Comparison of ENCODE assay signal across 9 mouse cellular contexts in the genomic region with DNA sequence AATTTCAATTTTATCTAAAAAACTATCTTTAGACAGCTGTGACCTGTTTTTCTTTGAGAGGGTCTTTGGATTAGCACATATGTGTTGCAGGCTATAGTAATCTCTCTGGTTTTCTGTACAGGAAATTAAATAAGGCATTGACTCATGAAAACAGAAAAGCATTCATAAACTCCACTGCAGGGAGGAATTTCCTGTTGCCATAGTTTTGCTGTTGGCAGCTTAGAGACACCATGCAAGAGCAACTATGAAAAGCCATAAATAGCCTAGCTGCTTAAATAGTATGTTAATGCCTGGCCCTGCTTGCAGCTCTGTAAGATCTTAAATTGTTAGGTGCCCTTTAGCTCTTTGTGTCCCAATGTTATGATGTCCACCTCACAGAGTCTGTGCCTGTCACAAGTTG.
DNase-seq lines count a peak whose midpoint lies in the region; ATAC-seq and TF ChIP-seq lines count a peak whose summit lies in the region.
"Had no signal": no experiment of that assay in that cellular context is flagged by ENCODE, and none has a peak within 500 bp of the region (broad histone marks: within the 10 kb centered on the region; RNA-seq: fewer than 3 reads in every experiment).

No protein-coding gene starts in this region.

- no peak for TF ChIP-seq CTCF in heart, postnatal 0 days (IDR thresholded peaks at IDR 0.05; ENCODE audit: low read depth)

- H3K9ac ChIP-seq in forebrain, embryonic 11.5 days (ENCODE audit: low read length): no peak overlapping the region
- H3K9ac ChIP-seq in kidney, embryonic 14.5 days (ENCODE audit: low read depth, low read length): no peak overlapping the region
- H3K9ac ChIP-seq in heart, postnatal 0 days (replicated peaks; ENCODE audit: low read depth, low read length): no peak overlapping the region
- H3K9ac ChIP-seq: liver, embryonic 15.5 days had no signal

- H3K27me3 ChIP-seq in forebrain, embryonic 11.5 days (ENCODE audit: control insufficient read depth, insufficient read depth, low read length): no peaks in the 10 kb centered on the region
- H3K27me3 ChIP-seq in forebrain, embryonic 10.5 days (ENCODE audit: poor library complexity, severe bottlenecking): no peaks in the 10 kb centered on the region
- no peaks in the 10 kb centered on the region for H3K27me3 ChIP-seq in kidney, embryonic 14.5 days (ENCODE audit: control insufficient read depth, insufficient read depth, low read length)
- no peaks in the 10 kb centered on the region for H3K27me3 ChIP-seq in heart, postnatal 0 days (ENCODE audit: control insufficient read depth, insufficient read depth, low read length)
- H3K27me3 ChIP-seq: liver, embryonic 15.5 days had no signal

- no peak for TF ChIP-seq EP300 in heart, postnatal 0 days (IDR thresholded peaks at IDR 0.05; ENCODE audit: low read depth)

- ATAC-seq in forebrain, embryonic 11.5 days (replicated peaks; ENCODE audit: low FRiP score): no peak
- ATAC-seq in kidney, embryonic 14.5 days (ENCODE audit: low FRiP score, low TSS enrichment): no peak
- no peak; the same call in 1 of the 2 replicates for ATAC-seq in heart, postnatal 0 days (ENCODE audit: insufficient read depth, low read depth)

- no peaks in the 10 kb centered on the region for H3K9me3 ChIP-seq in forebrain, embryonic 11.5 days (ENCODE audit: control insufficient read depth, low read length)
- no peaks in the 10 kb centered on the region for H3K9me3 ChIP-seq in forebrain, embryonic 10.5 days
- no peaks in the 10 kb centered on the region for H3K9me3 ChIP-seq in kidney, embryonic 14.5 days (ENCODE audit: control insufficient read depth, low read length)
- no peaks in the 10 kb centered on the region for H3K9me3 ChIP-seq in heart, postnatal 0 days (replicated peaks; ENCODE audit: control insufficient read depth, low read length)
- H3K9me3 ChIP-seq: liver, embryonic 15.5 days had no signal

- no peak overlapping the region for H3K4me2 ChIP-seq in forebrain, embryonic 11.5 days (ENCODE audit: low read depth, low read length, severe bottlenecking)
- no peak overlapping the region for H3K4me2 ChIP-seq in kidney, embryonic 14.5 days (replicated peaks; ENCODE audit: low read depth, low read length)
- H3K4me2 ChIP-seq in heart, postnatal 0 days (ENCODE audit: low read depth, low read length): no peak overlapping the region
- H3K4me2 ChIP-seq: liver, embryonic 15.5 days had no signal

- H3K36me3 ChIP-seq in forebrain, embryonic 11.5 days (ENCODE audit: control insufficient read depth, insufficient read depth, low read length): no peaks in the 10 kb centered on the region
- peaks cover 37% of the 10 kb centered on the region for H3K36me3 ChIP-seq in forebrain, embryonic 10.5 days (replicated peaks)
- 0 out of 2 replicates have a peak, but pooled peaks cover 4% of the 10 kb centered on the region for H3K36me3 ChIP-seq in kidney, embryonic 14.5 days (ENCODE audit: control insufficient read depth, insufficient read depth, low read length)
- H3K36me3 ChIP-seq in heart, postnatal 0 days (replicated peaks; ENCODE audit: control insufficient read depth, insufficient read depth, low read length): no peaks in the 10 kb centered on the region; the same call in 1 of the 2 replicates
- H3K36me3 ChIP-seq: liver, embryonic 15.5 days had no signal

- peak overlapping the region; percentile 31; the same call in 1 of the 2 replicates for H3K27ac ChIP-seq in forebrain, embryonic 11.5 days (ENCODE audit: low read depth, low read length)
- no peak overlapping the region for H3K27ac ChIP-seq in forebrain, embryonic 10.5 days
- H3K27ac ChIP-seq in kidney, embryonic 14.5 days (ENCODE audit: low read depth, low read length): 0 out of 2 replicates have a peak overlapping the region, but pooled peaks have one; percentile 31
- peak overlapping the region; percentile 66 for H3K27ac ChIP-seq in heart, postnatal 0 days (ENCODE audit: low read depth)
- H3K27ac ChIP-seq: liver, embryonic 15.5 days had no signal

- H3K4me1 ChIP-seq in forebrain, embryonic 11.5 days (replicated peaks; ENCODE audit: control insufficient read depth, insufficient read depth, low read length): no peaks in the 10 kb centered on the region; the same call in 1 of the 2 replicates
- peaks cover 35% of the 10 kb centered on the region for H3K4me1 ChIP-seq in forebrain, embryonic 10.5 days
- H3K4me1 ChIP-seq in kidney, embryonic 14.5 days (ENCODE audit: control insufficient read depth, insufficient read depth, low read length): no peaks in the 10 kb centered on the region
- H3K4me1 ChIP-seq in heart, postnatal 0 days (ENCODE audit: control insufficient read depth, insufficient read depth): peaks cover 9% of the 10 kb centered on the region
- H3K4me1 ChIP-seq: liver, embryonic 15.5 days had no signal

- no peak overlapping the region for H3K4me3 ChIP-seq in forebrain, embryonic 11.5 days (ENCODE audit: low read depth, low read length)
- no peak overlapping the region for H3K4me3 ChIP-seq in forebrain, embryonic 10.5 days
- no peak overlapping the region for H3K4me3 ChIP-seq in kidney, embryonic 14.5 days (ENCODE audit: low read length)
- no peak overlapping the region for H3K4me3 ChIP-seq in heart, postnatal 0 days (ENCODE audit: low read depth, low read length)
- H3K4me3 ChIP-seq: liver, embryonic 15.5 days had no signal

- DNase-seq in forebrain, embryonic 11.5 days (ENCODE audit: low spot score): no peak
- no peak for DNase-seq in forebrain, embryonic 10.5 days (ENCODE audit: extremely low spot score, low spot score)
- DNase-seq in kidney, adult 18-20 months: no peak
- peak; percentile 76 for DNase-seq in Muller cell, postnatal 12 days (ENCODE audit: inconsistent ontology term)
- peak; percentile 47 for DNase-seq in heart, postnatal 0 days (ENCODE audit: low spot score)
- no peak for DNase-seq in thymus, postnatal 0 days (ENCODE audit: low spot score)
- no peak for DNase-seq in layer of hippocampus, adult 9-11 months

Comparison
In these comparisons a context has a peak if more than half of its experiments do, and no peak if none do; other contexts are left out.
1. DNase-seq: peak in Muller cell, postnatal 12 days (single experiment) and heart, postnatal 0 days (single experiment); none in forebrain, embryonic 11.5 days (single experiment), forebrain, embryonic 10.5 days (single experiment), kidney, adult 18-20 months (single experiment), thymus, postnatal 0 days (single experiment) and layer of hippocampus, adult 9-11 months (single experiment).